Mouse (Mus musculus): Measurements from ENCODE around the gene Rapgef1.

Gene Rapgef1

DNA sequence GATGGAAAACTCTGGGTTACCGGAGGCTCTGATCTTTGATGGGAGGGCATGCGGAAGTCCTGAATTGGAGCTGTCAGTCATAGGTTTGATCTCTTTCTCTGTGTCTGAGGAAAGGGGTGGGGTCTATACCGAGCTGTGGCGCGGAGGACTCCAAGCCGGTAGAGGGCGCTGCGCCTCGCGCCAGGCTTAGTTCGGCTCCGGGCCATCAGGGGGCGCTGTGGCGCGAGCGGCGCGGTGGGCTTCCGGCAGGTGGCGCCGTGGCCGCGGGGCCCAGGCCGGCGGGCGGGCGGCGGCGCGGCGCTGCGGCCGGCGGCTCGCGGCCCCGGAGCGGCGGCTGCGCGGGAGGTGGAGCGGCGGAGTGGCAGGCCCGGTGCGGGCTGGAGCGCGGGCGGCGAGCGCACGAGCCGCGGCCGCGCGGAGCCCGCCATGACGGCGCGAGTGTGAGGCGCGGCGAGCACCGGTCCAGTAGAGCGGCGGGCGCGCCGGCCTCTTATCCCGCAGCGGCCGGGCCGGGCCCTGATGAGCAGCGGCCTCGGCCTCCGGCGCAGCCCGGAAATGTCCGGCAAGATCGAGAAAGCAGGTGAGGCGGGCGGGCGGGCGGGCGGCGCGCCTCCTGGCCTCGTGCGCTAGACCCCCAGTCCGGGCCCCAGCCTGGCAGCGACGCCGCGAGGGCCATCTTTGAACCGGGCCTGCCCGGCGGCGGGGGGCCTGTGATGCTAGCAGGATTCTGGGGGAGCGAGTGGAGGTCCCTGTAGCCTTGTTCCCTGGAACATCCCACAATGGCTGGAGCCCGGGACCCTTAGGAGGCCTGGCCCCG, at the start of gene Rapgef1:
TSS of gene Rapgef1 (plus strand) at position 237 of the 817 bp plus-strand sequence.
- peak; percentile 66 for DNase-seq (ENCODE audit: low spot score)

DNA sequence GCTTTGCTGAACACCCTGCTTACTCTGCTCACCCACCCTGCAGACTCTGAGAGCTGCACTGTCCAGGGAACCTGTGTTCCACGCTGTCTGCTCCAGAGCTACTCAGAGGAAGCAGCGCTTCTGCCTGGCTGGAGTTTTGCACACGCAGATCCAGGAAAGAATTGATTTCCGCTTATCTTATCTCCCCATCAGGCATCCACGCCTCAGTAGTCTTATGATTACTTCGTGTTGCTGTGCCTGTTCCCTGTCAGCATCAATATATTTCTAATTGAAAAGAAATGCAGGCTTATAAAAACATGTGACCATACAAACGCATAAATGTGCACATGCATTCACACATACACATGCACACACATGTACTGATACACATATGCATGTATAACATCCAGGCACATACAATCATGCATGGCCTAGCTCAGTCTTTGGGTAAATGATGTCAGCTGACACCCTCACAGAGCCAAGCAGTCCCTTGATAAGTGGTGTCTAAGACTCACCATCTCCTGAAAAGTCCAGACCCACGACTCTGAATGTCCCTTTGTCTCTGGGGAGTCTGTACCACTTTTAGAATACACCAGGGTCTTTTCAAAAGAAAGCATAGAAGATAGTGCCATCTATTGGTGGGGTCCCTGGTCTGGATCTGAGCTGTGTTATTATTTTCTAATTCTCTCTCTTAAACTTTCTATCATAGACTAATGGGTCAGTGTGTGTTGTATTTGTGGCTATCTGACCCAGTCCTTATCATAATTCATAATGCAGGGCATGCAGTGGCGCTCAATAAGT, 47.4 kb upstream of the Rapgef1 start:
- no peak for DNase-seq (ENCODE audit: low spot score)

DNA sequence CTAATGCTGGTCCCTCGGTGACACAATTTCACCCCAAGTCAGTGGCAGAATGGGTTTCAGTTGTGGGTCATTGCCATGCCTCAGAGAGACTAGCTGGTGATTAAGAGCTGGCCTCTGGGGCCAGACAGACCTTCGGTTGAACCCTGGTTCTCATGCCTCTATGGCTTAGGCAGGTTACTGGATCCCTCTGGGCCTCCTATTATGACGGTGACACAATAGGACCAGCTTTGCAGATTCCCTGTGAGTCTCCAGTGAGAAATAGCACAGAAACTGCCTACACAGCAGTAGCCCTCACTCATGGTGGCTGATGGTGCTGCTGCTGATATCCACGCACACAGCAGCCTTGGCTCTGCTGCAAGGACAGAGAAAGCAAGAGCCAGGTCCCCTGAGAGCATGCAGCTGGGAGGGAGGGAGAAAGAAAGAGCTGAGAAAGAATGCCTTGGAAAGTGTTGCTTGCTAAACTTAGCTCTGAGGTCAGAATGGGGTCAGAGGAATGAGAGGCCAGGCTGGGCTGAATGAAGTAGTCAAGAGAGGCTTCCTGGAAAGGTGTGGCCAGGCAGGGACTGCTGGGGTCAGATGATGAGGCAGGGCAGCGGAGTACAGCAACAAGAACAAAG, 46.6 kb upstream of the Rapgef1 start:
- DNase-seq (ENCODE audit: low spot score), result no peak

DNA sequence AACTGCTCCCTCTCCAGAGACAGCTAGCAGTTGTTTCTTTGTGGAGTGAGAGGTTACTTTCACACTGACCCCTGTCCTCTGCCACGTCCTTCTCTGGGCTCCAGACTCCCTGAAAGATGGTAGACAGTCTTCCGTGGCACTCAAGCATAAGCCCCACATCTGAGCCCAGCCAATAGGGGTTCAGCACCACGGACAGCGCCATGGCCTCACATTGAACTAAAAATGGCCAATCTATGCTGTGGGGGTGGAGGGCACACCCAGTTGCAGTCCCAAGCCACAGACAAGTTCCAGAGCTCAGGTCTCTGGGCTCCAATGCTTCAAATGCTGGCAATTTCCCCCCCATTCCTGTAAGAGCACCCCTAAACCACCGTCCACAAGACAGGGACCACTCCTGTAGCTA, 45.9 kb upstream of the Rapgef1 start:
- DNase-seq (ENCODE audit: low spot score), result no peak

DNA sequence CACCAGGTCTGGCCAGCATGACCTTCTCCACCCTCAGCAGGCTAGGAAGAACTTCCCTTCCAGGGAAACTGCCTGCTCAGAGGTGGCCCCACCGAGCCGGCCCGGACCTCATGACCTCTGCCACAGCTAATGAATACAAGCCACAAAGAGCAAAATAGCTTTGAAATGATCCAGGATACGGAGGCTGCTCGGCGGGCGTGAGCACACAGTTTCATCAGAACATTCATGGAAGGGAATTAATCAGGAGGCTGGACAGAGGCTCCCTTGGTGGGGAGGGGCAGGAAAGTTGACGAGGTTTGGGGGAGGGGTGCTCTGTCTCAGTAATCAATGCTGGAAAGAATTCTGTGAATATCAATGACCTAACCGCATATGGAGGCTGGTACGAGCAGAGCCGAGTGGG, 45.3 kb upstream of the Rapgef1 start:
- DNase-seq (ENCODE audit: low spot score), result no peak

DNA sequence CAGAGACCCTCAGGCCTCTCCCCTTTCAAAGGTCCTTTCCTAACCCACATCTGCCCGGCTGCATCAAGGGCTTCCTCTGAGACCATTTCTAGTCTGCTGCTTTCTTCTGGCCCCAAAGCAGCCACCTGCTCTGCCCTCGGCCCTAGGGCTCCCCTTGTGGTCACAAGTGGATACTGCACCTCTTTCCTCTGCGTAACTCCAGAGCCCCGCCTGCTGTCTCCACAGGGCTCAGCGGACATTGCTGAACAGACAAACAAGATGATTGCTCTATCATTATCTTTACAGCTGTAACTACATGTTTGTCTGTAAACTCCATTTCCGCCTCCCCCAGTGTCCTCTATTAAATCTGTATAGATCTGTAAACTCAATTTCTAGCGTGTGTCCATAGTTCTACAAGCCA, 37.1 kb upstream of the Rapgef1 start:
- DNase-seq (ENCODE audit: low spot score), result peak; percentile 62

DNA sequence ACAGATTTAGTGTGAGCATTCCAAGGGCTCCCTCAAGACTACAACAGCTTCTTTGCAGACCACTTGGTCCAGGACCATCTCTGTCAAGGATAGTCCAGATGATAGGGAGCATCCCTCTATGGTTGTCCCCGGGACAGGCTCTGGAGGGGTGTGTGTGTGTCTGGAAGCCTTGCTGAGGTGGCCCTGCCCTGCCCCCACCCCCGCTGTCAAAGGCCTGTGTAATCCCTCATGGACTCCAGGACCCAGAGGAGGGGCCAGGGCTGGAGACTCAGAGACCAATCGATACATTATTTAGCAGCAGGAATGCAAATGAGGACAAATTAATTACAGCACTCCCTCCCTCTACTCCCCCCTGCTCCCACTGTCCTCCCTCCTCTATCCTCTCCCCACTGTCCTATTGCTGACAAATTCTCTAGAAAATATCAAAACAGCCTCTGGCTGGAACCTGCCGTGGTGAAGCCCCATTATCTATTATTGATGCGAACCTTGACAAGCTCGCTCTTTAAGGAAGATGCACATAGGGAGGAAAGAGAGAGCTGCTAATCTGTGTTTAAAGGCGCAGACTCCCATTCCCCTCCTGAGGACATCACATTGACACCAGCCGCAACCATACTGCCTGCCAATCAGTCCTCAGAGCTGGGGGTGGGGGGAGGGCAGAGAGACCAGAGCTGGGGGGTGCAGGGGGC, 33.4 kb upstream of the Rapgef1 start:
- DNase-seq (ENCODE audit: low spot score), result no peak

DNA sequence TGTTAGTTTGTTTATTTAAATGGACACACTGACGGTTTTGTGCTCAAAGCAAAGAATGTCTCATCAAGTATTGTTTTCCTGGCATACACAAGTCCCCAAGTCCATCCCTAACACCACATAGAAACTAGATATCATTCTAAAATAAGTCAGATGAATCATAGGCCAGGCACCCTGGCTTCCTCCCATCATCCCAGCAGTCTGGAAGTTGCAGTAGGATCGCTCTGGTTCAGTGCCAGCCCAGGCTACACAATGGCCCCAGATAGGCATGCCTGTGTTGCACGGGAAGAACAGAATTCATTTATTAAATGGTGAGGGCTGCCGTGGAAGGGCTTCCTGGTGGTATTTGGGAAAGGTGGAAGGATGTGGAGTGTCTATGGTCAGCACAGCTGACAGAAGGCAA, 31.5 kb upstream of the Rapgef1 start:
- no peak for DNase-seq (ENCODE audit: low spot score)

DNA sequence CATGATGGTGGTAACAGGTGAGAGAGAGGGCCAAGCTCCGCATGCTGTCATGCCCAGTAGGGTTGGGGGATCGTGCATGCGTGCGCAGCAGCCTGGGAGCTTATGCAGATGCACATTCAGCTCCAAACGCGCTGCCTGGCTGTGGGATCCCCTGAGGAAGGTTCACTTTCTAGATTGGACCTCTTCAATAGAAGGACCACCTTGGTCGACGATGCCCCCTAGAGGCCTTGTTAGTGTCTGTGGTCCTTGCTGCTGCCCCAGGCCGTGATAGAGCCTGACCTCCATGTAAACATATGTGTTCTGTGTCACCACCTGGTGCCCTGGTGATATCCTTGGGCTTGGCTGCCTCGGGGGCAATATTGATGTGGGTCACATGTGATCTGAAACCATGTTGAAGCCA, 30.3 kb upstream of the Rapgef1 start:
- no peak for DNase-seq (ENCODE audit: low spot score)

DNA sequence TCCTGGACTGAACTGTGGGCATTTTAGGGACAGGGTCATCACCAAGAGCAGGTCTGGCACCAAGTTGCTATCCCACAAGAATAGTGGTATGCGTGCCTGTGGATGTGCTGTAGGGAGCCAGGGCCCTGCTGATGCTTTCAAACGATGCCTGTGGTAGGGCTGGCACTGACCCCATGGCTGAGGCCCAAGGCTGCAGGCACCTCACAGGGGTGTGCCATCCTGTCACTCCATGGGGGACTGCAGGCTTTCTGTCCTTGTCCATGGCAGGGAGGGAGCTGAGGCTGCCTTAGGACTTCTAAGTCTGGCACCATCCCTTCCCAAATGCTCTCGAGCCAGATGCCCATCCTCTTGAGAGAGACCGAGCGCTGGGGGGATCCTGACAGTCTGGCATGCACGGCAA, 27.9 kb upstream of the Rapgef1 start:
- no peak for DNase-seq (ENCODE audit: low spot score)

DNA sequence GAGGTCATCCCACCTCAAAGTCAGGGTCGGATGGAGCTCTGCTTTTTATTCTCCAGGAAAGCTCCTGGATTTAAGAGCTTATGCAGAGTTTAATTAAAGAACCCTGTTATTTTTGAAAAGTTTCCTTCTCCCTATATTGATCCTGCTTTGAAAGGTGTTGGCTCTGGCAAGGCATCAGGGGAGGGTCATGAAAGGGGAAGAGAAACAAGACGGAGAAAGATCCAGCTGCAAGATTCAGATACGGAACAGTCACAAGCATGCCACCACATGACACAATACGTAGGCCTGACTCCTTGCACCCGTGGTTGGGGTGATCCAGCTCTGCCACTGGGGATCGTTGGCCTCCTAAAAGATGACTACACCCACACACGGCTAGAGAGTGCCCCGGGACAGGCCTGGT, 27.0 kb upstream of the Rapgef1 start:
- no peak for DNase-seq (ENCODE audit: low spot score)

DNA sequence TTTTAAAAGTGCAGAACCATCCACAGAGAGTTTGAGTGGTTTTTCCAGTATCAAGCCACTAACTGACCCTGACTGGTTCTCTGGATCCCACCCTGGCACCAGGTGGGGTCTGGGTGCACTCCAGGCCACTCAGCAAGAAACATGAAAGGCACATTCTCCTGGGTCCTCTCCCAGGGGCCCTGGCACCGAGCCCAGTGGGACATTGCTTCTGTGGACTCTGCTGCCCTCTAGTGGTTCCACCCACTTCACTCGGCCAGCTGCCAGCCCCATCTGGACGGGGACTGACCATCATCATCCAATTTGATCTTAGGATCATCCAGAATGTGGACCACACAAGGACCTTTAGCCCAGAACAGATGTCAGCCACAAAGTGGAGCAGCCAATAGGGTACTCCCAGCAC, 15.6 kb upstream of the Rapgef1 start:
- DNase-seq (ENCODE audit: low spot score), result no peak

DNA sequence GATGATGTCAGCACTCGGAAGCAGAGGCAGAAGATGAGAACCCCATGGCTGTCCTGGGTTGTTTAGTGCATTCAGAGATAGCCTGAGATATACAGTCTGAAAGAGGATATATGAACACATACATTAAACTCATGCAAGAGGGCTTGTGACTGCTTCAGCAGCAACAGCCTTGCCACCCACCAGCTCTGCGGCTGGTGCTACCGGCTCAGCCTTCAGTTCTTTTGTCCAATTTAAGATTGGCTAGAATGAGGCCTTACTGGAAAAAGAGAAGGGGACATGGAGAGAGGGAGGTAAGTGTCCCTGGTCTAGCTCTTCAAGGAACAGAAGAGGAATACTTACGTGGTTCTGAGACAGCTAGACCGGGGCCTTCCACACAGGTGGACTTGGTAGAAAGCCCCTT, 13.9 kb upstream of the Rapgef1 start:
- DNase-seq (ENCODE audit: low spot score), result no peak

DNA sequence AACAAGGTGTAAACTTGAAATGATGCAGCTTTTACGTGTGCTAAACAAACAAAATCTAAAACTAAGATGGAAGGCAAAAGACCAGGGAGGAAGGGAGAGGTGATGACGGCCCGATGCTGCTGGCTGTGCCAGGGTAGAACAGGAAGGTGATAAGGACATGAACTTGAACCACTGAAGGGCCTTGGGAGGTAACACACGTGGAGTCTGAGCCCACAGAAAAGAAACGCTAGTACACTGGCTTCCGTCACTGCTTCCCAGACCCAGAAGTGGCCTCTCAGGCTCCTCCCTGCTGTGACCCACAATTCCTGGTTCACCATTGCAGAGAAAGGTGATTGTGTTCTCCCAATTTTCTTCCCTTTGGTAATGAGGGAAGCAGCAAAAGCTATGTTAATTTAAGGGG, 13.1 kb upstream of the Rapgef1 start:
- no peak for DNase-seq (ENCODE audit: low spot score)

DNA sequence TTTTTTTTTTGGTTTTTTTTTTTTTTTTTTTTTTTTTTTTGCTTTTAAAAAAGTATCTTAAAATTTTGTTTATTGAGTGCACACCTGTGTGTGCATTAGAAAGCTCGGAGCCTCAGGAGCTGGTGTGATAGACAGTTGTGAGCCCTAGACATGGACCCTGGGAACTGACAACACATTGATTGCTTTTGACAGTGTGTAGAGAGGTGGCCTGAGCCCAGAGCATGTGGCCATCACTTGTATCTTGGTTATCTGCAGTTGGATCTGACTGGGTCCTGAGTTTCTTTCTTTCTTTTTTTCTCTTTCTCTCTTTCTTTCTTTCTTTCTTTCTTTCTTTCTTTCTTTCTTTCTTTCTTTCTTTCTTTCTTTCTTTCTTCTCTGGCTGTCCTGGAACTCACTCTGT, 2.2 kb upstream of the Rapgef1 start:
- no peak for DNase-seq (ENCODE audit: low spot score)

DNA sequence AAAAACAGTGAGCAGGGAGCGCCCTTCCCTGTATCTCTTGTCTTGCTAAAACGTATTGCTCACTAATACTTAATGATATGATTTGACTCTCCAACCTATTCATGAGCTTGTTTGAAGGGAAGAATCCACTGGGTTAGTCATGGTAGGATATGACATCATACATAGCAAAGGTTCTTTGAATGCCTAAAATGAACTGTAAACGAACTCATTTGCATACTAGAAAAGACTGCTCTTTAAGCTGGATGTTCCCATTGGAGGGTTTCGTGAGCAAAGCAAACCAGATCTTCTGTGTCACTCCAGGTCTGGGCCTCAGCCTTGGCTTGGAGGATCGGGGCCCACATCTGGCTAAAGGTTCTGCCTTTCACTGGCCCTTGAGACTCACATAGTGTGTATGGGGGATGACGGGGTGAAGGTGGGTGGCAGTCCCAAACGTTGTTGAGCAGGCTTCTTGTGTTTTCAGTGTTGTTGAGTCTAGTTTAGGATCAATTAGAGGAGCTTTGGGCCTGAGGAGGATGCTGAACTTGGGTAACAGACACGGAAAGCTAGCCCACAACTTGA, 515 bp upstream of the Rapgef1 start:
- no peak for DNase-seq (ENCODE audit: low spot score)

DNA sequence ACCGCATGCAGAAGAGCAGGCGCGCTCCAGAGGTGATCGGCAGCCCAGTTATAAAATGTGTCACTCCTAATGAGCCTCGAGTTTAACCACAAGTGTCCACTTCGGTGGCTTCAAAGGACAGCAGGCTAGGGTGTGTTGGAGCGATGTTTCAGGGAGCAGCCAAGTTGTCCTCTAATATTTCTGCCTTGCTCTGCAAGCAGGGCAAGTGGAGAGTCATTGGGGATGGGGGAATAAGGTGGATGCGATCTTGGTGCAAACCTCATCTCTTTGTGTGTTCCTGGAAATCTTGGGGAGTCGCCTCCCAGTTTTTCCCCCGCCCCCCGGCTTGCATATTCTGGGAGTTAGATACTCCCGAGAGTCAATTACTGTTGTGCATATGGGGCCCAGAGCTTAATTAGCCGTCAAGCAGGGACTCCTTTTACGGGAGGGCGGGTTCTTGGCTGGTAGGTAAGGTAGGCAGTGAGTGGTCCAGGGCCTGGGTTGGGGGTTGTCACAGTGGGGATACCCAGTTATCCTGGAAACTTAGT, 844 bp downstream of the Rapgef1 start:
- DNase-seq (ENCODE audit: low spot score), result no peak

DNA sequence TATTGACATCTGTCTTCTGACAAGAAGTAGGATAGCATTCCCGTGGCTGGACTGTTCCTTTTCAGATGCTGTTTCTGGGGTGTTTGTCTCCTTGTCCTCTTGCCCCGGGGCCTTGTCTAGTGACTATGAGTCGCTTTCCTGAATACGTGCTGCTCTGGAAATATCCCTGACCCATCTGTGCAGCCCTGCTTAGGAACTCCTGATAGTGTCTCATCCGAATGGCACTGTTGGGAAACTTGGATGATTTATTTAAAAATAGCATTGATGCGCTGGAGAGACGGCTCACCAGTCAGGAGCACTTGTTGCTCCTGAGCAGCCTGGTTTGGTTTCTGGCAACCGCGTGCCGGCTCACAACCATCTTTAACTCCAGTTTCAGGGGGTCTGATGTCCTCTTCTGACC, 1.6 kb downstream of the Rapgef1 start:
- no peak for DNase-seq (ENCODE audit: low spot score)

DNA sequence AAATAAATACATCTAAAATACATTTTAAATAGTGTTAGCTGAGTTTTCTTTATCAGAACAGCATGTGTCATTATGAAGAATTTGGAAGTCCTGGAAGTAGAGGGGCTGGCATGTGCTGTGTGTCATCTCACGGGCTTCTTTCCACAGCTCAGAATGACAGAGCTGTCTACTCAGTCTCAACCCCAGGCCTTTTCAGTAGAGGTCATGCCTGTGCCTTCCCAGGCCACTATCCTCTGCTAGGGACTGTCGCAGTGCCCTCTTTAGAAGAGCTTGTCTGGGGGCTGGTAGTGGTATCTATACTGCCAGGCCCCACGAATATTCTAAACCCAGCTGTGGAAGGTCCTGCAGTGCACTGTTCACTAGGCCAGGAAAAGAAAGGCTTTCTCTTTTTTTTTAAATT, 2.1 kb downstream of the Rapgef1 start:
- no peak for DNase-seq (ENCODE audit: low spot score)

DNA sequence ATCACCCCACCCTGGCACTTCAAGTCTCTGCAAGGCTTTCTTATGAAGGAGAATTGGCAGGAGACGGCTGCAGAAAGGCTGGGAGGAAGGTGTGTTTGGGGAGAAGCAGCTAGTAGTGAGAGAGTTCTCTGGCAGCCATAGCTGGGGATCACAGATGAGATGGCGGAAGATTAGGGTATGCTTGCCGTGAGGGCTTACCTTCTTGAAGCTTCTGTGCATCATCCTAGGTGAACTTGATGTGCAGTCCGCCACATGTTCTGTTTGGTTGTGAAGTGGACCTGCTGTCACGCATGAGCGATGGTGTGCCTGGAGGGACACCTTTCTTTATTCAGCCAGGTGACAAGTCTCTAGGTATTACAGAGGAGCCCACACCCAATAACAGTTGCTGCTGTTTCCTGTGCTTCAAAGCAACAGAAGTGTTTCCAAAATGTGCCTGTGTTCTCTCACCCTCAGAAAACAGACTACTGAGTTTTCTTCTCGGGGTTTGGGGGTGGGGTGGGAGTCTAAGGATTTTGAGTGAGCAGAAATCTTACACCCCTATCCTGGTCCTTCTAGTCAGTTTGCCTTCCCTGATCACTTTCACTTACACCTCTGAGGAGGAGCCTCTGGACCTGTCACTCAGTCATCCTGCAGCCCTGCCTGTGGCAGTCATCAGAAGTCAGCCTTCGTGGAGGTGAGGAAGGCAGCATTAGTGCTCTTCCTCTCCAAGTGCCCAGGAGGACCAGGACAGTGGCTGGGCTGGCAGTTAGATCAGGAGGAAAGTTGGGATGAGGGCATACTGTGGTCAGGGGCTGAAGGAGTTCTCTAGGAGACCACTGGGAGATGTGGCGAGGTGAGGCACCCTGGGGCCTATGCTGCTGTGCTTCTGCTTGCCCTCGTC, 2.8 kb downstream of the Rapgef1 start:
- no peak for DNase-seq (ENCODE audit: low spot score)

Measured in layer of hippocampus, adult 9-10 months (tissue).